Mouse (Mus musculus) heart, embryonic 10.5 days (tissue): ENCODE results near the gene Pld4. TPM values are rescaled to one million over a fixed set of nuclear protein-coding genes. Genes with fewer than 3 reads are reported as not detected.
A peak's percentile ranks its signal among the peaks of the same experiment; 100 is the strongest.

Source experiments
- DNase-seq: peaks from one replicate; pipeline ENCODE4 v3.0.0-alpha.2; 2017; ENCODE audit warnings: low spot score
- H3K27ac ChIP-seq: fragments of 300-500 bp; sonication (generic); 2 replicates; pipeline ENCODE4 v1.5.1; 2016; ENCODE audit warnings: mild to moderate bottlenecking
- H3K27me3 ChIP-seq: fragments of 300-500 bp; sonication (generic); 2 replicates; pipeline ENCODE4 v1.6.1; 2016; ENCODE audit warnings: mild to moderate bottlenecking; ENCODE audit not compliant: poor library complexity, insufficient read depth, severe bottlenecking
- H3K36me3 ChIP-seq: fragments of 300-500 bp; sonication (generic); 2 replicates; pipeline ENCODE4 v1.6.1; 2016; ENCODE audit warnings: mild to moderate bottlenecking, moderate library complexity
- H3K4me1 ChIP-seq: fragments of 300-500 bp; sonication (generic); 2 replicates; pipeline ENCODE4 v1.6.1; 2016; ENCODE audit warnings: mild to moderate bottlenecking
- H3K4me3 ChIP-seq: fragments of 300-500 bp; sonication (generic); 2 replicates; pipeline ENCODE4 v1.5.1; 2016; ENCODE audit warnings: mild to moderate bottlenecking, moderate library complexity
- H3K9me3 ChIP-seq: fragments of 300-500 bp; sonication (generic); 2 replicates; pipeline ENCODE4 v1.6.1; 2016; ENCODE audit warnings: mild to moderate bottlenecking, moderate library complexity
- WGBS: fragments of 180-500 bp; shearing (Covaris S2); methylation state at CpG from one replicate; pipeline ENCODE4 v1.1.7; 2016; 5-methylcytosine and 5-hydroxymethylcytosine counted together
- polyA plus RNA-seq: library from polyadenylated mRNA; unstranded; fragments of >200 nt; fragmentation: Nextera tagmentation; extraction: Ambion mirVana; gene quantifications from 2 replicates; pipeline ENCODE4 v1.2.1, GENCODE M21; 2016

Pld4 gene
- polyA plus RNA-seq, 1 experiment from 2014 or later = 2.9 TPM

GRCm38 (mm10) chr12:112800476-112800875 lies 40.0 kb downstream of the Pld4 start:
- Histone ChIP-seq H3K27me3 (peaks cover 77% of the 10 kb centered on the region), H3K27ac (no peak overlapping the region), H3K9me3 (no peaks in the 10 kb centered on the region), H3K36me3 (no peaks in the 10 kb centered on the region), H3K4me1 (peaks cover 53% of the 10 kb centered on the region), H3K4me3 (no peak overlapping the region)
- WGBS = 8% methylated on average over 4 of the region's 4 CpGs
- no peak for DNase-seq

GRCm38 (mm10) chr12:112801864-112802846 lies 41.7 kb downstream of the Pld4 start, which contains the start of gene Ahnak2:
Gene Ahnak2, minus strand, starts transcription at chr12:112802657.
- Histone ChIP-seq H3K4me1 (peaks cover 38% of the 10 kb centered on the region), H3K27ac (peak within 1 kb of the TSS; percentile 65), H3K4me3 (peak within 1 kb of the TSS; percentile 76), H3K9me3 (no peaks in the 10 kb centered on the region), H3K36me3 (no peaks in the 10 kb centered on the region), H3K27me3 (peaks cover 84% of the 10 kb centered on the region)
- WGBS = 4% methylated on average over 66 of the region's 69 CpGs
- DNase-seq = peak; percentile 89

DNA sequence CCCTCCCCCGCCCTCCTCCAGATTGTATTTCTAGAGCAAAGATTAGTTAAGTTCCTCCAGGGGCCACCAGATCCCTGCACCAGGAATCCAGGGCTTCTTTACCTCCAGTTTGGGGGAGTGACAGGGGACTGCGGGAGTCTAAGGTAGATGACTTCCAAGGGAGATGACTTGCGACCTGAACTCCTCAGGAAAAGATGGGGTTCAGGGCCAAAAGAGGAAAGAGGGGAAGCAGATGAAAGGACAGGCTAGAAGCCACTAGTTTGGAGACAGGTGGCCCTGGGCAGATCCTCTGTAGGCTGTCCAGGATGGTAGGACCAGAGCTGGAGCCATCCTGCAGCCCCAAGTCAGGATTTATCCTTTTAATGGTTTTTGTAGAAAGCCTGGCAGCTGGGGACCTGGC lies 42.5 kb downstream of the Pld4 start:
- Histone ChIP-seq H3K27me3 (peaks cover 78% of the 10 kb centered on the region), H3K4me3 (peak overlapping the region; percentile 76), H3K36me3 (no peaks in the 10 kb centered on the region), H3K4me1 (peaks cover 30% of the 10 kb centered on the region), H3K27ac (no peak overlapping the region), H3K9me3 (no peaks in the 10 kb centered on the region)
- WGBS = 16% methylated on average over 3 of the region's 3 CpGs
- DNase-seq = no peak

GRCm38 (mm10) chr12:112804046-112804445 lies 43.6 kb downstream of the Pld4 start:
- H3K36me3 ChIP-seq = no peaks in the 10 kb centered on the region
- peaks cover 35% of the 10 kb centered on the region for H3K4me1 ChIP-seq
- no peak overlapping the region for H3K4me3 ChIP-seq
- DNase-seq = no peak
- H3K27me3 ChIP-seq = peaks cover 69% of the 10 kb centered on the region
- 55% methylated on average over 13 of the region's 13 CpGs for WGBS
- H3K27ac ChIP-seq = no peak overlapping the region
- H3K9me3 ChIP-seq = no peaks in the 10 kb centered on the region

DNA sequence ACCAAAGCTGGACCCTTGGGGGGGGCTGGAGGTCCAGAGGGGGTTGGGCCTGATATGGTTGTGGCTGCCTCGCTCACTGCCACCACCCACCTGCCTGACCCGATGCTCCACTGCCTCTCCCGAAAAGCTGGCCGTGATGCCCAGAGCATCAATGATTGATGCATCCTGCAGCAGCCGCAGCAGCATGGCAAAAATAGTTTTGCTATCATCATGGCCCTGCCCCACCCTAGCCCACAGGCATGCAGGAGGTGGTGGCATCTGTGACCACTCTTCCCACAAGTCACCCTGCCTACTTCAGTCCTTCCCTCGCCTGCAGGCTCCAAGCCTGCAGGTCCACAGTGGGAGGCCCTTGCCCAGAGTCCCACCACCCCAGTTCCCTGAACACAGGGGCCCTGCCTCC lies 45.6 kb downstream of the Pld4 start:
- H3K4me3 ChIP-seq = no peak overlapping the region
- no peak for DNase-seq
- peaks cover 49% of the 10 kb centered on the region for H3K4me1 ChIP-seq
- H3K9me3 ChIP-seq = no peaks in the 10 kb centered on the region
- H3K36me3 ChIP-seq = no peaks in the 10 kb centered on the region
- 65% methylated on average over 6 of the region's 6 CpGs for WGBS
- H3K27me3 ChIP-seq = peaks cover 51% of the 10 kb centered on the region
- no peak overlapping the region for H3K27ac ChIP-seq

- H3K9me3 ChIP-seq = no peaks in the 10 kb centered on the region
- peaks cover 35% of the 10 kb centered on the region for H3K27me3 ChIP-seq
- H3K4me3 ChIP-seq = no peak overlapping the region
- 76% methylated on average over 4 of the region's 4 CpGs for WGBS
- H3K27ac ChIP-seq = peak overlapping the region; percentile 82; the same call in 1 of the 2 replicates
- no peak for DNase-seq
- H3K4me1 ChIP-seq = peaks cover 51% of the 10 kb centered on the region
- H3K36me3 ChIP-seq = peaks cover 4% of the 10 kb centered on the region
Measured at GRCm38 (mm10) chr12:112807796-112808195, 47.3 kb downstream of the Pld4 start.

- Histone ChIP-seq H3K27ac (peak overlapping the region; percentile 82), H3K4me1 (peaks cover 50% of the 10 kb centered on the region), H3K4me3 (peak overlapping the region; percentile 76), H3K36me3 (peaks cover 6% of the 10 kb centered on the region), H3K9me3 (no peaks in the 10 kb centered on the region), H3K27me3 (peaks cover 31% of the 10 kb centered on the region)
- DNase-seq = no peak
- WGBS = 69% methylated on average over 5 of the region's 5 CpGs
Measured at GRCm38 (mm10) chr12:112808212-112808586, 47.7 kb downstream of the Pld4 start.

DNA sequence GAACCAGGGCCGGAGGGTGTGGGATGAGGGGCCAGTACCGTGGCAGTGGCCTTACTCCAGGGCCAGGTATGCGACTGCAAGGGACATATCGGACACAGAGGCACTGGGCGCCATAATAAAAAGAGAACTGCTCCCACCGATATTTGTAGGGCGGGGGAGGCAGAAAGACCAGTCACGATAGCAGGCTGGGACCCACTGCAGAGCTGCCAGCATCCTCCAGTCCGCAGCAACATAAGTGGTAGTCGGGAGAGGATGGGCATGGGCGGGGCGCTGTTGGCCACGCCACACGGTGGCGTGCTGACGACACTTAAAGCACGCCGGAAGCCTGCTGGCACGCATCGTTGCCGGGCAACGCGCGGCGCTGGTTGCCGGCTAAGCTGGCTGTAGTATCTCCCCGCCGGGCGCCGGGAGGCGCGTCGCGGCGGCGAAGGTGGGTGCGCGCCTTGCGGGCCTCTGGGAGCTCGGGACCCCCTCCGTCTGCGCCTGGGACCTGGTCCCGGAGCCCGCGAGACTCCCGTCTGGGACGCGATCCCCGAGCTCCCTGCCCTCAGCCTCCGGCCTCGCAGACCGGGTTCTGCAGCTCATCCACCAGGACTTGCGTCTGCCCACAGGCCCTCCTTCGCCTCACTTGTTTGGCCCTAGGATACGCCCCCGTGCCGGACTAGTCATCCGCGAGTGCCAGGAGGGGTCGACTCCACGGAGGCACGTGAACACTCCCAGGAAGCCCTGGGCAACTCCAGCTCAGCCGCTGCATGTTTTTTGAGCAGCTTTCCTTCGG lies 48.3 kb downstream of the Pld4 start, which contains the start of gene Clba1:
TSS of gene Clba1 (plus strand) at position 351 of the 778 bp plus-strand sequence.
- Histone ChIP-seq H3K27ac (peak within 1 kb of the TSS; percentile 82), H3K4me3 (peak within 1 kb of the TSS; percentile 76), H3K9me3 (no peaks in the 10 kb centered on the region), H3K27me3 (peaks cover 25% of the 10 kb centered on the region), H3K4me1 (peaks cover 51% of the 10 kb centered on the region), H3K36me3 (peaks cover 11% of the 10 kb centered on the region)
- peak; percentile 96 for DNase-seq
- under 1% methylated on average over 62 of the region's 64 CpGs for WGBS

GRCm38 (mm10) chr12:112809641-112810040 lies 49.2 kb downstream of the Pld4 start:
- no peak for DNase-seq
- peaks cover 20% of the 10 kb centered on the region for H3K36me3 ChIP-seq
- peak overlapping the region; percentile 76 for H3K4me3 ChIP-seq
- H3K4me1 ChIP-seq = peaks cover 59% of the 10 kb centered on the region
- peak overlapping the region; percentile 82 for H3K27ac ChIP-seq
- no peaks in the 10 kb centered on the region for H3K9me3 ChIP-seq
- H3K27me3 ChIP-seq = peaks cover 16% of the 10 kb centered on the region
- WGBS = 20% methylated on average over 8 of the region's 8 CpGs

GRCm38 (mm10) chr12:112810092-112810885 lies 49.8 kb downstream of the Pld4 start:
- Histone ChIP-seq H3K4me3 (peak overlapping the region; percentile 76), H3K36me3 (peaks cover 26% of the 10 kb centered on the region), H3K27ac (peak overlapping the region; percentile 82), H3K27me3 (peaks cover 12% of the 10 kb centered on the region; the same call in 1 of the 2 replicates), H3K4me1 (peaks cover 61% of the 10 kb centered on the region), H3K9me3 (no peaks in the 10 kb centered on the region)
- 48% methylated on average over 19 of the region's 19 CpGs for WGBS
- no peak for DNase-seq

DNA sequence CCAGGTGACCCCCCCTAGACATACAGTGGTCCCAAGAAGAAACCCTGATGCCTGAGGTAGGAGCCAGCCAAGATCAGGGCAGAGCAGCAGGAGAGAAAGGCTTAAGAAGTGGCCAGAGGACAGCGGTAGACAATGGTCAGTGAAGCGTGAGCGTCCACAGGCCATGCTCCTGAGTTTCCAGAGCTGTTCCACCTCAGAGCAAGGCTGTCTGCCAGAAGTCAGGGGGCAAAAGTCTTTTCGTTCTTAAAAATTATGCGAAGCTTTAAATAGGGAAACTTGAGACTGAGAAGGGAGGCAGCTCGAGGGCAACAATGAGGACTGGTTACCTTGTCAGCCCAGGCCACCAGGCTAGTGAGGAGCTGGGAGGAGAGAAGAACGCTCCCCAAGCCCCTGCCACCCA lies 52.9 kb downstream of the Pld4 start:
- Histone ChIP-seq H3K4me3 (no peak overlapping the region), H3K9me3 (no peaks in the 10 kb centered on the region), H3K27me3 (no peaks in the 10 kb centered on the region), H3K4me1 (peaks cover 65% of the 10 kb centered on the region), H3K27ac (no peak overlapping the region), H3K36me3 (peaks cover 55% of the 10 kb centered on the region)
- 90% methylated on average over 7 of the region's 7 CpGs for WGBS
- DNase-seq = no peak
